Mouse (Mus musculus) kidney, embryonic 16.5 days (tissue): ENCODE measurements around the gene Gcm2. TPM values are rescaled to one million over a fixed set of nuclear protein-coding genes. Genes with fewer than 3 reads are reported as not detected.

ENCODE experiments used
- ATAC-seq: fragments of 200-750 bp; cut with Nextera tagmentation; 2 replicates; pipeline ENCODE4 v1.8.0; 2017; ENCODE audit warnings: moderate TSS enrichment; ENCODE audit not compliant: low FRiP score, low TSS enrichment
- H3K27ac ChIP-seq: fragments of 300-500 bp; sonication (generic); 2 replicates; pipeline ENCODE4 v1.5.1; 2014; ENCODE audit warnings: low read length
- H3K27me3 ChIP-seq: fragments of 300-500 bp; sonication (generic); 2 replicates; pipeline ENCODE4 v1.6.1; 2014; ENCODE audit warnings: low read length, control low read depth, mixed read lengths; ENCODE audit not compliant: insufficient read depth
- H3K36me3 ChIP-seq: fragments of 300-500 bp; sonication (generic); 2 replicates; pipeline ENCODE4 v1.6.1; 2014; ENCODE audit warnings: low read length, control low read depth, mixed read lengths; ENCODE audit not compliant: insufficient read depth
- H3K4me1 ChIP-seq: fragments of 300-500 bp; sonication (generic); 2 replicates; pipeline ENCODE4 v1.6.1; 2014; ENCODE audit warnings: low read length, control low read depth, mixed read lengths; ENCODE audit not compliant: insufficient read depth
- H3K4me2 ChIP-seq: fragments of 300-500 bp; sonication (generic); replicated peaks from 2 replicates; pipeline ENCODE4 v1.6.1; 2014; ENCODE audit warnings: low read depth, low read length
- H3K4me3 ChIP-seq: fragments of 300-500 bp; sonication (generic); 2 replicates; pipeline ENCODE4 v1.5.1; 2014; ENCODE audit warnings: mild to moderate bottlenecking, low read length
- H3K9ac ChIP-seq: fragments of 300-500 bp; sonication (generic); replicated peaks from 2 replicates; pipeline ENCODE4 v1.6.1; 2014; ENCODE audit warnings: low read length
- H3K9me3 ChIP-seq: fragments of 300-500 bp; sonication (generic); 2 replicates; pipeline ENCODE4 v1.6.1; 2016; ENCODE audit warnings: low read length, control low read depth
- WGBS: fragments of 180-500 bp; shearing (Covaris S2); extraction: QIAGEN DNeasy Blood & Tissue Kit; methylation state at CpG from one replicate; pipeline ENCODE4 v1.1.7; 2014; 5-methylcytosine and 5-hydroxymethylcytosine counted together
- polyA plus RNA-seq: library from polyadenylated mRNA; unstranded; fragments of >200 nt; fragmentation: Nextera tagmentation; extraction: Ambion mirVana; gene quantifications from 2 replicates; pipeline ENCODE4 v1.2.1, GENCODE M21; 2015

Gene Gcm2
- polyA plus RNA-seq, 1 experiment from 2014 or later = not detected

GRCm38 (mm10) chr13:41084521-41084920 lies 26.3 kb downstream of the Gcm2 start:
- WGBS = 81% methylated on average over 3 of the region's 3 CpGs
- H3K9me3 ChIP-seq = no peaks in the 10 kb centered on the region
- ATAC-seq = no peak
- H3K4me3 ChIP-seq = no peak overlapping the region
- H3K9ac ChIP-seq = no peak overlapping the region
- no peaks in the 10 kb centered on the region for H3K36me3 ChIP-seq
- H3K4me1 ChIP-seq = peaks cover 3% of the 10 kb centered on the region; the same call in 1 of the 2 replicates
- no peaks in the 10 kb centered on the region for H3K27me3 ChIP-seq
- H3K27ac ChIP-seq = no peak overlapping the region
- H3K4me2 ChIP-seq = no peak overlapping the region

GRCm38 (mm10) chr13:41080700-41081099 lies 30.1 kb downstream of the Gcm2 start:
- Histone ChIP-seq H3K27ac (no peak overlapping the region), H3K9me3 (no peaks in the 10 kb centered on the region), H3K27me3 (peaks cover 7% of the 10 kb centered on the region), H3K9ac (no peak overlapping the region), H3K4me3 (no peak overlapping the region), H3K4me2 (no peak overlapping the region), H3K4me1 (peaks cover 3% of the 10 kb centered on the region; the same call in 1 of the 2 replicates), H3K36me3 (no peaks in the 10 kb centered on the region)
- WGBS = 90% methylated on average over 6 of the region's 6 CpGs
- no peak for ATAC-seq

GRCm38 (mm10) chr13:41079859-41080258 lies 31.0 kb downstream of the Gcm2 start:
- Histone ChIP-seq H3K9ac (no peak overlapping the region), H3K4me3 (peak overlapping the region; percentile 53; the same call in 1 of the 2 replicates), H3K27me3 (peaks cover 7% of the 10 kb centered on the region), H3K36me3 (no peaks in the 10 kb centered on the region), H3K9me3 (no peaks in the 10 kb centered on the region), H3K4me2 (peak overlapping the region; percentile 91), H3K27ac (no peak overlapping the region), H3K4me1 (peaks cover 3% of the 10 kb centered on the region; the same call in 1 of the 2 replicates)
- WGBS = 57% methylated on average over 5 of the region's 5 CpGs
- no peak for ATAC-seq

- WGBS = under 1% methylated on average over 33 of the region's 40 CpGs
- H3K9ac ChIP-seq = peak within 1 kb of the TSS; percentile 50
- no peak within 1 kb of the TSS for H3K27ac ChIP-seq
Measured at GRCm38 (mm10) chr13:41079421-41079780, 31.4 kb downstream of the Gcm2 start, which contains the start of gene Mak. Gene Mak (minus strand): TSS chr13:41079706.

GRCm38 (mm10) chr13:41078690-41079420 lies 32.0 kb downstream of the Gcm2 start:
- Histone ChIP-seq H3K27me3 (peaks cover 7% of the 10 kb centered on the region), H3K4me3 (peak overlapping the region; percentile 53), H3K4me2 (peak overlapping the region; percentile 91), H3K9ac (peak overlapping the region; percentile 50), H3K9me3 (no peaks in the 10 kb centered on the region), H3K36me3 (no peaks in the 10 kb centered on the region), H3K4me1 (peaks cover 3% of the 10 kb centered on the region; the same call in 1 of the 2 replicates), H3K27ac (no peak overlapping the region)
- WGBS = 9% methylated on average over 22 of the region's 24 CpGs
- ATAC-seq = peak; percentile 29

More at GRCm38 (mm10) chr13:41079421-41079780, 31.4 kb downstream of the Gcm2 start, which contains the start of gene Mak:
- Histone ChIP-seq H3K4me3 (peak within 1 kb of the TSS; percentile 53), H3K27me3 (peaks cover 7% of the 10 kb centered on the region), H3K9me3 (no peaks in the 10 kb centered on the region), H3K36me3 (no peaks in the 10 kb centered on the region), H3K4me1 (peaks cover 3% of the 10 kb centered on the region; the same call in 1 of the 2 replicates), H3K4me2 (peak within 1 kb of the TSS; percentile 91)
- peak; percentile 90 for ATAC-seq

- Histone ChIP-seq H3K27me3 (peaks cover 7% of the 10 kb centered on the region), H3K4me3 (no peak overlapping the region), H3K4me2 (no peak overlapping the region), H3K27ac (no peak overlapping the region), H3K4me1 (peaks cover 3% of the 10 kb centered on the region; the same call in 1 of the 2 replicates), H3K9me3 (no peaks in the 10 kb centered on the region), H3K36me3 (no peaks in the 10 kb centered on the region), H3K9ac (no peak overlapping the region)
- no peak for ATAC-seq
- WGBS = 64% methylated on average over 9 of the region's 9 CpGs
Measured at GRCm38 (mm10) chr13:41077921-41078320, 32.9 kb downstream of the Gcm2 start.

GRCm38 (mm10) chr13:41073819-41074218 lies 37.0 kb downstream of the Gcm2 start:
- no peaks in the 10 kb centered on the region for H3K36me3 ChIP-seq
- no peaks in the 10 kb centered on the region for H3K4me1 ChIP-seq
- no peaks in the 10 kb centered on the region for H3K9me3 ChIP-seq
- no peak overlapping the region for H3K27ac ChIP-seq
- no peak overlapping the region for H3K4me2 ChIP-seq
- H3K9ac ChIP-seq = no peak overlapping the region
- peaks cover 4% of the 10 kb centered on the region for H3K27me3 ChIP-seq
- H3K4me3 ChIP-seq = no peak overlapping the region
- WGBS = 88% methylated on average over 5 of the region's 5 CpGs
- no peak for ATAC-seq

- Histone ChIP-seq H3K4me1 (no peaks in the 10 kb centered on the region), H3K9ac (no peak overlapping the region), H3K36me3 (no peaks in the 10 kb centered on the region), H3K4me2 (no peak overlapping the region), H3K27ac (no peak overlapping the region), H3K4me3 (no peak overlapping the region), H3K27me3 (no peaks in the 10 kb centered on the region), H3K9me3 (no peaks in the 10 kb centered on the region)
- ATAC-seq = no peak
- WGBS = 88% methylated on average over 11 of the region's 11 CpGs
Measured at GRCm38 (mm10) chr13:41071617-41072016, 39.2 kb downstream of the Gcm2 start.

GRCm38 (mm10) chr13:41067618-41068017 lies 43.2 kb downstream of the Gcm2 start:
- no peak for ATAC-seq

GRCm38 (mm10) chr13:41051965-41052364 lies 58.9 kb downstream of the Gcm2 start:
- ATAC-seq = no peak
- no peak overlapping the region for H3K27ac ChIP-seq
- no peaks in the 10 kb centered on the region for H3K9me3 ChIP-seq
- H3K4me3 ChIP-seq = no peak overlapping the region
- H3K9ac ChIP-seq = no peak overlapping the region
- H3K36me3 ChIP-seq = no peaks in the 10 kb centered on the region
- no peaks in the 10 kb centered on the region for H3K4me1 ChIP-seq
- H3K4me2 ChIP-seq = no peak overlapping the region
- 79% methylated on average over 5 of the region's 5 CpGs for WGBS
- H3K27me3 ChIP-seq = no peaks in the 10 kb centered on the region

More at GRCm38 (mm10) chr13:41067618-41068017, 43.2 kb downstream of the Gcm2 start:
- H3K27ac ChIP-seq = no peak overlapping the region
- H3K4me3 ChIP-seq = no peak overlapping the region
- H3K9ac ChIP-seq = no peak overlapping the region
- H3K4me2 ChIP-seq = no peak overlapping the region
- H3K9me3 ChIP-seq = no peaks in the 10 kb centered on the region
- H3K4me1 ChIP-seq = no peaks in the 10 kb centered on the region
- H3K27me3 ChIP-seq = no peaks in the 10 kb centered on the region
- WGBS = 94% methylated on average over 4 of the region's 4 CpGs
- H3K36me3 ChIP-seq = no peaks in the 10 kb centered on the region
